Mouse (Mus musculus): Measurements from ENCODE around the gene Twnk.
"Not testable (repeated sequence)": the region's sequence is repeated elsewhere in the genome, so short reads cannot be mapped to it uniquely, and the experiment has no call there.

The Twnk gene

GRCm38 (mm10) chr19:45025937-45026568, 20.6 kb downstream of the Twnk start:
- DNase-seq (ENCODE audit: low spot score in 2 of 2): no peak

GRCm38 (mm10) chr19:45026958-45027670, 21.7 kb downstream of the Twnk start:
- DNase-seq (ENCODE audit: low spot score in 2 of 2): no peak

GRCm38 (mm10) chr19:45027848-45028247, 22.4 kb downstream of the Twnk start:
- DNase-seq (ENCODE audit: low spot score in 2 of 2): no peak

GRCm38 (mm10) chr19:45028746-45029145, 23.3 kb downstream of the Twnk start:
- DNase-seq (ENCODE audit: low spot score in 2 of 2): no peak

GRCm38 (mm10) chr19:45029571-45029970, 24.1 kb downstream of the Twnk start:
- no peak for DNase-seq (ENCODE audit: low spot score in 2 of 2)

GRCm38 (mm10) chr19:45030111-45030510, 24.6 kb downstream of the Twnk start:
- peak; percentile 59 for DNase-seq (ENCODE audit: low spot score in 2 of 2)

GRCm38 (mm10) chr19:45030746-45031693, 25.6 kb downstream of the Twnk start:
- peak; percentile 68 to 85 for DNase-seq (ENCODE audit: low spot score in 2 of 2)

GRCm38 (mm10) chr19:45031780-45032179, 26.3 kb downstream of the Twnk start:
- DNase-seq (ENCODE audit: low spot score in 2 of 2): peak; percentile 64 to 81

GRCm38 (mm10) chr19:45032570-45033332, 27.3 kb downstream of the Twnk start:
- no peak for DNase-seq (ENCODE audit: low spot score in 2 of 2)

- no peak for DNase-seq (ENCODE audit: low spot score in 2 of 2)
Observed at GRCm38 (mm10) chr19:45036867-45037266, 31.4 kb downstream of the Twnk start.

- not testable (repeated sequence) for DNase-seq (ENCODE audit: low spot score in 2 of 2)
Observed at GRCm38 (mm10) chr19:45038198-45038597, 32.7 kb downstream of the Twnk start.

GRCm38 (mm10) chr19:45040214-45040613, 34.8 kb downstream of the Twnk start:
- no peak for DNase-seq (ENCODE audit: low spot score in 2 of 2)

GRCm38 (mm10) chr19:45044389-45044927, 39.0 kb downstream of the Twnk start:
- DNase-seq (ENCODE audit: low spot score in 2 of 2): no peak

- DNase-seq (ENCODE audit: low spot score in 2 of 2): no peak
Observed at GRCm38 (mm10) chr19:45045236-45045635, 39.8 kb downstream of the Twnk start.

GRCm38 (mm10) chr19:45045651-45046050, 40.2 kb downstream of the Twnk start, which contains the start of gene Pdzd7:
Gene Pdzd7, minus strand, starts transcription at chr19:45045717.
- no peak for DNase-seq (ENCODE audit: low spot score in 2 of 2)

- DNase-seq (ENCODE audit: low spot score in 2 of 2): peak; percentile 82 to 91
Observed at GRCm38 (mm10) chr19:45046523-45047321, 41.3 kb downstream of the Twnk start.

- DNase-seq (ENCODE audit: low spot score in 2 of 2): peak; percentile 93 to 94
Observed at GRCm38 (mm10) chr19:45047417-45047934, 42.0 kb downstream of the Twnk start, which contains the start of gene Sfxn3. Gene Sfxn3, plus strand, starts transcription at chr19:45047503.

GRCm38 (mm10) chr19:45047935-45048643, 42.6 kb downstream of the Twnk start:
- peak; percentile 89 to 90 for DNase-seq (ENCODE audit: low spot score in 2 of 2)

GRCm38 (mm10) chr19:45048644-45049365, 43.3 kb downstream of the Twnk start:
- DNase-seq (ENCODE audit: low spot score in 2 of 2): no peak

Measured in frontal cortex, postnatal 36 days (tissue).